Mouse (Mus musculus) erythroblast, embryonic 14.5 days (primary cell): Measurements from ENCODE around the gene Tcf21.

Experiments used
- GATA1 ChIP-seq: IDR thresholded peaks from 2 replicates; pipeline ENCODE4 v1.6.1; 2012; ENCODE audit warnings: low read length, inconsistent platforms, mixed read lengths
- TAL1 ChIP-seq: IDR thresholded peaks from 3 replicates; pipeline ENCODE4 v1.6.1; 2012; ENCODE audit warnings: low read length, inconsistent platforms, mixed read lengths

GRCm38 (mm10) chr10:22843440-22844361 is 23.7 kb upstream of the Tcf21 start:
- no peak for TF ChIP-seq TAL1
- TF ChIP-seq GATA1: no peak
